Mouse (Mus musculus) kidney, embryonic 16.5 days (tissue): ENCODE measurements around the gene Zfp386. TPM values are rescaled to one million over a fixed set of nuclear protein-coding genes. Genes with fewer than 3 reads are reported as not detected.

Source experiments
- polyA plus RNA-seq: library from polyadenylated mRNA; unstranded; fragments of >200 nt; fragmentation: Nextera tagmentation; extraction: Ambion mirVana; gene quantifications from 2 replicates; pipeline ENCODE4 v1.2.1, GENCODE M21; 2015

The Zfp386 gene
- polyA plus RNA-seq, 1 experiment from 2014 or later: 46.9 TPM

Other genes with a start within 250 kb of the Zfp386 start
- gene Vipr2, start 30.0 kb downstream of the Zfp386 start, polyA plus RNA-seq: 0.92 and 1.2 TPM in 2 replicates
- gene Wdr60, start 215.3 kb downstream of the Zfp386 start, polyA plus RNA-seq: 16.5 and 25.8 TPM in 2 replicates
- not detected in 2 replicates for gene Gm11027, start 227.7 kb downstream of the Zfp386 start, polyA plus RNA-seq
- gene Esyt2, start 233.5 kb downstream of the Zfp386 start, polyA plus RNA-seq: 17.2 and 17.5 TPM in 2 replicates